Mouse (Mus musculus): Measurements from ENCODE around the gene Malrd1. TPM values are rescaled to one million over a fixed set of nuclear protein-coding genes. Genes with fewer than 3 reads are reported as not detected.

Malrd1 gene
- 0.05 TPM in 1 of 2 replicates, not detected in the other for polyA plus RNA-seq (2016; fragmentation: Nextera tagmentation; extraction: Ambion mirVana)

DNA sequence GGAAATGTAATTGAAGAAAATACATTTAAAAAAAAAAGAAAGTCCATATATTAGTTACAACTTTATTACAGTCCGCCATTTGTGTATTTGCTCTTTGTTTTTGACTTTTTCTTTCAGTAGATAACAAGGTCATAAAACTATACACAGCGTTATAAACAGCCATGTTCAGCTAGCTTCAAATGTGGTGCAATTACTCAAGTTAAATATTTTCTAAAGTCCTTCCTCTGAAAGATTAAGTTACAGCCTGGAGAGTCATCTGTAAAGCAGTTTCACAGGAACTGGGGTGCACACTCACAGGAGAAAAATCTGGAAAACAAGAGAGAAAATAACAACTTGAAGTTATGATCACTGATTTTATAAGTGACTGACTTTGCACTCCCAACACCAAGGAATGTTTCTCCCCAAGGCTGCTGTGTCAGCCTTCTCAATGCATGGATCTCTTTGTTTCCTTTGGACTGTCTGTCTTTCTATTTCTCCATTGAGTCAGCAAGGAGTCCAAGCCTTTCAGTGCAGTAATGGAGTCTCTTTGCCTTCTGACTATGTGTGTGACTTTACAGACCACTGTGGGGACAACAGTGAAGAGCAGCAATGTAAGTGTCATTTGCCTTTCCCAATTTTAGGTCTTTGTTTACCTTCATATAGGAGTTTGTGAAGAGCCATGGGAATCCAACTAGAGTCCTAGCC is at the start of gene Malrd1:
Gene Malrd1, plus strand, starts transcription at position 239 of the 684 bp plus-strand sequence.
- Histone ChIP-seq H3K36me3 (no peaks in the 10 kb centered on the region), H3K4me3 (no peak within 1 kb of the TSS)
- no peak for ATAC-seq (ENCODE audit: low FRiP score)

DNA sequence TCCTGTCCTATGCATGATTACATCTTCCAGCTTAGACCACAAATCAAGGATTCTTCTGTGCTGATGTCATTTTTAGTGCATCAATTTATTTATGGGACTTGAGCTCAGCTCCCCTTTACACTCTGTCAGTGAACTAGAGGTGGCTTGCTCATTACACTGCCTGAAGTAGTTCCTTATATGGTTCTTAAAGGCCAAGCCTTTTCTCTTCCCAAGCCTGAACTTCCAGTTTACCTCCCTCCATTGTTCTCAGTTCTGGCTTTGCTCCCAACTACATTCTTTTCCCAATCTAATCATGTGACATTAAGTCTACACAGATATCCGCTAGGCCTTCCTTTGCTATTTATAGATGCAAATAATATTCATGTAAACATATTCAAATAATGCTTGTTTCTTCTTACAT is 12.4 kb downstream of the Malrd1 start:
- Histone ChIP-seq H3K36me3 (no peaks in the 10 kb centered on the region), H3K4me1 (no peaks in the 10 kb centered on the region), H3K27ac (no peak overlapping the region), H3K4me2 (replicated peaks) (no peak overlapping the region), H3K4me3 (no peak overlapping the region), H3K9ac (no peak overlapping the region), H3K9me3 (replicated peaks) (no peaks in the 10 kb centered on the region), H3K27me3 (no peaks in the 10 kb centered on the region)
- no peak for ATAC-seq (ENCODE audit: low FRiP score)
- WGBS: 90% methylated on average over 1 of the region's 1 CpGs

More for the DNA sequence above, at the start of gene Malrd1:
- Histone ChIP-seq H3K4me1 (no peaks in the 10 kb centered on the region), H3K9ac (no peak within 1 kb of the TSS), H3K27me3 (no peaks in the 10 kb centered on the region), H3K9me3 (replicated peaks) (0 out of 2 replicates have a peak, but pooled peaks cover 12% of the 10 kb centered on the region), H3K27ac (no peak within 1 kb of the TSS), H3K4me2 (replicated peaks) (no peak within 1 kb of the TSS)
- 87% methylated on average over 2 of the region's 2 CpGs for WGBS

DNA sequence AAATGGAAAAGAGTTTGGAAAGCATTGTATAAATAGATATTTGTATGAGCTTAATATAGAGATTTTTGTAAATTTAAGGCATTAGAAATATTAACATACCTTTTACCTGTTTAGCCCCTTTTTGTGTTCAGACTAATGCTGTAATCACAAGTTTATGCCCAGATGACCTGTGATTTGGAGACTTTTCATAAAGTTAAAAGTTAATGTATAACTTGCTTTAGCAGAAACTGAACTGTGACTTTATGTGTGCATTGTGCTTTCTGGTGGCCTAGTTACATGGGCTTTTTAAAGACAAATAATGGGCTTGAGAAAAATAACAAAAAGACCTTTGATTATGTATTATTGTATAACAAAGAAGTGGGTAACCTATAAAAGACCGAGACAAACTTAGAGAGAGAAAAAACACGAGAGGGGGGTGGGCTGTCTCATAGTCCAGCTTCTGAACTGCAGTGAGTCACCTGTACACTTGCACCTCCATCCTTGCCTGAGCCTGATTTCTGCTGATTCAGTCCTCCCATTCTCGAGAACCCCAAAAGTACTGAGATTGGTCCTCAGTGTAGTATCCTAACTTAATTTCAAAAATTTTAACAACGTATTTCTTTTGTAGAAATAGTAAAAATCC is 87.2 kb downstream of the Malrd1 start:
- 62% methylated on average over 4 of the region's 4 CpGs for WGBS
- H3K27ac ChIP-seq: no peak overlapping the region
- H3K27me3 ChIP-seq: no peaks in the 10 kb centered on the region
- no peak overlapping the region for H3K4me2 ChIP-seq (replicated peaks)
- no peak overlapping the region for H3K4me3 ChIP-seq
- no peaks in the 10 kb centered on the region for H3K4me1 ChIP-seq
- no peak overlapping the region for H3K9ac ChIP-seq
- H3K36me3 ChIP-seq: no peaks in the 10 kb centered on the region
- H3K9me3 ChIP-seq (replicated peaks): no peaks in the 10 kb centered on the region
- ATAC-seq (ENCODE audit: low FRiP score): no peak

DNA sequence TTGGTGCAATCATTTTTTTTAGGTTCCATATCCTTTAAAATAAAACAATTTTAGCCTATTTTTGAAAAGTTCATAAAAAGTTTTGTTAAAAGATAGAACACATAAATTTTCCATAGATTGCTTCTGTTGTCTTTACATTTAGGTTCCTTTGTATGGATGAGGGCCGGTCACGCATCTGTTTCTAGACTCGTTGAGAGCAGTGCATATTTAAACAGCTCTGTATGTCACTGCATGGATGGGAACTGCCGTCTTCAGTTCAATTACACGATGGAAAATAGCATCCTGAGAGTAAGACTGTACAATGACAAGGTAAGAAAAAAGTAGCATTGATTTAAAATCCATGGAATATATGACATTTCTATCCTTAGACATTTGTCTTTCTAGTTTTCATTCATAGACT is 87.7 kb downstream of the Malrd1 start:
- Histone ChIP-seq H3K27me3 (no peaks in the 10 kb centered on the region), H3K4me1 (no peaks in the 10 kb centered on the region), H3K36me3 (no peaks in the 10 kb centered on the region), H3K27ac (no peak overlapping the region), H3K4me2 (replicated peaks) (no peak overlapping the region), H3K9me3 (replicated peaks) (no peaks in the 10 kb centered on the region), H3K4me3 (no peak overlapping the region), H3K9ac (no peak overlapping the region)
- no peak for ATAC-seq (ENCODE audit: low FRiP score)
- 83% methylated on average over 5 of the region's 5 CpGs for WGBS

DNA sequence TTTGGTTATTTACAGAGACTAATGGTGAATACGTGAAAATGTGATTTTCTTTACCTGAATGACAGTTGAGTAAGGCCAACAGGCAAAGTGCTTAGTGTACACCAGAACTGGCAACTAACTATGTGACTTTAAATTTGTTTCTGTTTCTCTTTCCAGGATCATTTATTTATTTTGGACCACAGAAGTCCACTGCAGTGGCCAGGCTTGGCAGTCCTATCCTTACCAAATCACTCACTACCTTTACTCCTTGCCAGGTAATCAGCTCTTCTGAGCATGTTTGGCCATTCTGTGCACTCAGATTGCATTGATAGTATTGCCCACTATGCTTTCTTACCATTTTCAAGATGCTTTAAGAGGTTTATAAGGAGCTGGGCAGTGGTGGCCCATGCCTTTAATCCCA is 109.5 kb downstream of the Malrd1 start:
- no peaks in the 10 kb centered on the region for H3K4me1 ChIP-seq
- no peaks in the 10 kb centered on the region for H3K36me3 ChIP-seq
- H3K9ac ChIP-seq: no peak overlapping the region
- H3K27me3 ChIP-seq: no peaks in the 10 kb centered on the region
- no peak overlapping the region for H3K4me3 ChIP-seq
- WGBS: 84% methylated on average over 1 of the region's 1 CpGs
- H3K27ac ChIP-seq: no peak overlapping the region
- H3K4me2 ChIP-seq (replicated peaks): no peak overlapping the region
- no peaks in the 10 kb centered on the region for H3K9me3 ChIP-seq (replicated peaks)
- no peak for ATAC-seq (ENCODE audit: low FRiP score)

DNA sequence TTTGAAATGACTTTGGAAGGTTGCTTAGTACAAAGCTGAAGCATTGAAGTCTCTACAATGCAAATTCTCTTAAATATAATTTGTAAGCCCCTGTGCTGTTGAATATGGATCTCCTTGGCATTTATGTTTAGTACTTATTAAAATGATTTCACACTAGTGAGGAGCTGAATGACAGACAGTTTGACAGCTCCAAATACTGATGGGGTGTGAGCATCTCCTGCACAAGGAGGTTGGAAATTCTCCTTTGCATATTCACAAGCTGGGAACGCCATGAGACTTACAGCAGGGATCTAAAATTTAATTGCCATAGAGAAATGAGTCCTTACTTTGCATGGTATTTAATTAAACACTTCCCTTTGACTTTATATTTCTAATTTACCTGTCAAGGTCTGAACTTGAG is 117.6 kb downstream of the Malrd1 start:
- Histone ChIP-seq H3K9me3 (replicated peaks) (no peaks in the 10 kb centered on the region), H3K4me3 (no peak overlapping the region), H3K27me3 (no peaks in the 10 kb centered on the region), H3K4me1 (no peaks in the 10 kb centered on the region), H3K9ac (no peak overlapping the region), H3K4me2 (replicated peaks) (no peak overlapping the region), H3K36me3 (no peaks in the 10 kb centered on the region), H3K27ac (no peak overlapping the region)
- WGBS: 61% methylated on average over 1 of the region's 1 CpGs
- no peak for ATAC-seq (ENCODE audit: low FRiP score)

DNA sequence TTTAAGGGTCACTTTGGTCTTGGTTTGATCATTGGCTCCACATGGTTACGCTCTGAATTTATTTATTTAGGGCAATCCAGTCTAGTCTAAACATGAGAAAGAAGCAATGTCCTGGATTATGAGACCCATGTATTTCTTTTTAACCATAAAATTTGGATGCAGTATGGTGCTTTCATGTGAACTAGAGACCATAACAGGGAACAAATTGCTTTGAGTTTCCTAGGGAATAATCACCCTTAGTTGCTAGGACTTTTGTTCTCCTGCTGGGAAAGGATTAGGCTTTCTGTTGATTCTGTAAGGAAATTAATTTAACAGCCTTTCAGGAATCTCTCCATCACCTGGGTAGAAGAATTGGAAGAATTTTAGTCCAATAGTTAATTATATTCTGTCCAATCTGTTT is 130.1 kb downstream of the Malrd1 start:
- no peak for ATAC-seq (ENCODE audit: low FRiP score)
- Histone ChIP-seq H3K4me1 (no peaks in the 10 kb centered on the region), H3K4me2 (replicated peaks) (no peak overlapping the region), H3K4me3 (no peak overlapping the region), H3K9ac (no peak overlapping the region), H3K9me3 (replicated peaks) (no peaks in the 10 kb centered on the region), H3K27me3 (no peaks in the 10 kb centered on the region), H3K27ac (no peak overlapping the region), H3K36me3 (no peaks in the 10 kb centered on the region)
- WGBS: 67% methylated on average over 1 of the region's 1 CpGs

DNA sequence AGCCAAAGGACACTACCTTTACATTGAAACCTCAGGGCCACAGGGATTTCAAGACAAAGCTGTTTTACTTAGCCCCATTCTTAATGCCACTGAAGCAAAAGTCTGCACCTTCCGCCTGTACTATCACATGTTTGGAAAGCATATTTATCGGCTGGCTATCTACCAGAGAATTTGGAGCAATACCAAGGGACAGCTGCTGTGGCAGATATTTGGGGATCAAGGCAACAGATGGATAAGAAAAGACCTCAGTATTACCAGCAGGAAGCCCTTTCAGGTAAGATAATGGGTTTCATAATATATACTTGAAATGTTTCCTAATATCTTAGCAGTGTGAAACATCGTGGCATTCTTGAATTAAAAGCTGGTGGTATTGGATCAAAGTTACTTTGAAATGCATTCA is 176.7 kb downstream of the Malrd1 start:
- no peaks in the 10 kb centered on the region for H3K36me3 ChIP-seq
- H3K27me3 ChIP-seq: no peaks in the 10 kb centered on the region
- no peak overlapping the region for H3K9ac ChIP-seq
- H3K4me3 ChIP-seq: no peak overlapping the region
- no peak overlapping the region for H3K27ac ChIP-seq
- WGBS: 89% methylated on average over 3 of the region's 3 CpGs
- no peak for ATAC-seq (ENCODE audit: low FRiP score)
- H3K4me1 ChIP-seq: no peaks in the 10 kb centered on the region
- no peaks in the 10 kb centered on the region for H3K9me3 ChIP-seq (replicated peaks)
- no peak overlapping the region for H3K4me2 ChIP-seq (replicated peaks)

DNA sequence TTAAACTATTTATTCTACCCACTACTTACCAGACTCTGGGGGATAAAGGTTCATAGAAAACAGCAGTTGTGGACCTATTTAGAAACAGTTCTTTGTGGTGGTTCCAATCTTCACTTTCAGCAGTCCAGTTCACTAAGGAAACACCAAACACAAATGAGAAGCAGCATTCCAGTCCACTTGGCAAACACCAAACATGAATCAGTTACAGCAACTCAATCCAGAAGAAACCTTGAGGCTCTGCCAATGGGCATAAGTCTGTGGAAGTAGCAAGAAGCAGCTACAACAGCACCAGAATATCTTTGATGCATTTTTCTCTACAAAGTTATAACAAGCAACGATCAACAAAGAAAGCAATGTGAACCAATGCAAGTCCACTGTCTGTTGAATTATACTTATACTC is 214.7 kb downstream of the Malrd1 start:
- 93% methylated on average over 1 of the region's 1 CpGs for WGBS
- Histone ChIP-seq H3K4me2 (replicated peaks) (no peak overlapping the region), H3K4me1 (no peaks in the 10 kb centered on the region), H3K9me3 (replicated peaks) (no peaks in the 10 kb centered on the region), H3K4me3 (no peak overlapping the region), H3K9ac (no peak overlapping the region), H3K27ac (no peak overlapping the region), H3K36me3 (no peaks in the 10 kb centered on the region), H3K27me3 (no peaks in the 10 kb centered on the region)
- ATAC-seq (ENCODE audit: low FRiP score): no peak

DNA sequence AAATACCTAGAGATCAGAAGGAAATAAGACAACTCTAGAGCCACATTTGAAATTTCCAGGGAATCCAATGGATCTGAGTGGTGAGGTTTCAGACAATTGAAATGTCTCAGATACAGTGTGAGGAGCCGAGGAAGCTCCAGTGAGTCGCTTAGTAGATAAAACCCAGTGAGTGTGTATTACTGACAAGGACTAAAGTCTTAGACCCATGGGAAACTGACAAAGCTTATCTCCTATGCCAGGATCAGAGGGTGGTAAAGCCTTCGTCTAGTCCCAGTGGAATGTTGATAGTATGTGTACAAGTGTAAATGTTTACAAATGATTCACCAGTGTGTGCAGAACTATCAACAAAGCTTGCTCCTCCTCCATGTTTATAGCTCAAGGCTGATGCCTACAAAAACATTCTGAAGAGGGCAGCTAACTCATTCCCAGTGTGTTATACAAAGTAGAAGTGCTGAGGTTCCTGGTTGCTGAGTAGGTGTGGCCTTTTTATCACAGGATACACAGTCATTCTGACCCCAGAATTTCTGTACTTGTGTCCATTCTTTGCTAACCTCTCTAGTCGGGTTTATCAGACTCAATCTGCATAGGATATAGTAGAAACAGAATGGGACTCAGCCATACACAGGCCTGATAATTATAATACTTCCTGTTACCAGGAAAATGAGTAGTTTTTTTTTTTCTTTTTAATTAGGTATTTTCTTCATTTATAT is 218.9 kb downstream of the Malrd1 start:
- no peak for ATAC-seq (ENCODE audit: low FRiP score)
- no peak overlapping the region for H3K4me2 ChIP-seq (replicated peaks)
- no peak overlapping the region for H3K27ac ChIP-seq
- H3K27me3 ChIP-seq: no peaks in the 10 kb centered on the region
- no peak overlapping the region for H3K9ac ChIP-seq
- H3K9me3 ChIP-seq (replicated peaks): no peaks in the 10 kb centered on the region
- no peaks in the 10 kb centered on the region for H3K4me1 ChIP-seq
- H3K4me3 ChIP-seq: no peak overlapping the region
- no peaks in the 10 kb centered on the region for H3K36me3 ChIP-seq
- WGBS: 80% methylated on average over 4 of the region's 4 CpGs

DNA sequence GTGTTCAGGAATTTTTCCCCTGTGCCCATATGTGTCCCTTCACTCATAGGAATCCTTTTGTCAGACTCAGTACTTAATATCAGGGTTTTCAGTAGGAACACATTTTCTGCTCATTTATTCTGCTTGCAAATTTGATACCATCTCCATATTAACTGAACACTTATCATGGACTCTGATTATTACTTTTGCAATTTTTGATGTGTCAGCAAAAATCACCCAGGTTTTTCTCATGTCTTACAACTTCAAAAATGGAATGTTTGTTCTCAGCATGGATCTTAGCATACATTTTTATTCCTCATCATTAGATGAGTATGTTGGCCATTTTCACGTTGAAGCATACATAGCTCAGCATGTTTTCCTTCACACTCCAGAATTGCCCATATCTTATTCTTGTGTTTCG is 258.5 kb downstream of the Malrd1 start:
- H3K4me3 ChIP-seq: no peak overlapping the region
- H3K9ac ChIP-seq: no peak overlapping the region
- H3K36me3 ChIP-seq: no peaks in the 10 kb centered on the region
- no peak for ATAC-seq (ENCODE audit: low FRiP score)
- H3K27me3 ChIP-seq: no peaks in the 10 kb centered on the region
- H3K4me1 ChIP-seq: no peaks in the 10 kb centered on the region
- H3K4me2 ChIP-seq (replicated peaks): no peak overlapping the region
- WGBS: 87% methylated on average over 2 of the region's 2 CpGs
- H3K27ac ChIP-seq: no peak overlapping the region
- no peaks in the 10 kb centered on the region for H3K9me3 ChIP-seq (replicated peaks)

DNA sequence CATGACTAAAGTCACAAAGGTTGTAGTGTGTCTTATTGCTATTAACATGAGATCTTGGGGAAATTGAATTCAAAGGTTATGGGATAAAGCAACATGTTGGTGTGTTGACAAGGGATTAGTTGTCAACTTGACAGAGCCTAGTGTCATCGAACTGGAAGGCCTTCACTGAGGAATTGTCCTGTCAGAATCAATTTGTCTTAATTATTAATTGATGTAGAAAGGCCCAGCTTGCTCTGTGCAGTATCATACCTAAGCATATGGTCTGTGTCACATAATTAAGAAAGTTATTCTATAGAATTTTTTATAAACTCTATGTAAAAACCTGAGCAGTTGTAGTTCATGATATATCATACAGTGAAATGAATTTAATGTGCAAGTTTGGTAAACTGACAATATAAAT is 289.4 kb downstream of the Malrd1 start:
- WGBS: 58% methylated on average over 1 of the region's 1 CpGs
- Histone ChIP-seq H3K9ac (no peak overlapping the region), H3K9me3 (replicated peaks) (no peaks in the 10 kb centered on the region), H3K36me3 (no peaks in the 10 kb centered on the region), H3K27me3 (no peaks in the 10 kb centered on the region), H3K4me2 (replicated peaks) (no peak overlapping the region), H3K4me3 (no peak overlapping the region), H3K4me1 (no peaks in the 10 kb centered on the region), H3K27ac (no peak overlapping the region)
- ATAC-seq (ENCODE audit: low FRiP score): no peak
